Mouse (Mus musculus) megakaryocyte, embryonic 14.5 days (primary cell): ENCODE measurements around the gene Smyd3. TPM values are rescaled to one million over a fixed set of nuclear protein-coding genes. Genes with fewer than 3 reads are reported as not detected.

Experiments
- H3K27me3 ChIP-seq: replicated peaks from 2 replicates; pipeline ENCODE3; 2012; ENCODE audit warnings: inconsistent platforms
- H3K36me3 ChIP-seq: replicated peaks from 2 replicates; pipeline ENCODE3; 2012; ENCODE audit warnings: low read length, inconsistent platforms, mixed read lengths
- H3K4me1 ChIP-seq: 2 replicates; pipeline ENCODE4 v1.6.1; 2012; ENCODE audit warnings: inconsistent platforms
- H3K4me3 ChIP-seq: replicated peaks from 2 replicates; pipeline ENCODE3; 2012; ENCODE audit warnings: moderate library complexity, mild to moderate bottlenecking, inconsistent platforms
- H3K9me3 ChIP-seq: 2 replicates; pipeline ENCODE4 v1.6.1; 2012; ENCODE audit warnings: inconsistent platforms
- FLI1 ChIP-seq: IDR thresholded peaks from 2 replicates; pipeline ENCODE4 v1.6.1; 2012; ENCODE audit warnings: low read length, inconsistent platforms, mixed read lengths
- GATA1 ChIP-seq: IDR thresholded peaks from 3 replicates; pipeline ENCODE4 v1.6.1; 2012; ENCODE audit warnings: mixed read lengths, low read length, inconsistent platforms, borderline replicate concordance
- polyA plus RNA-seq: library from polyadenylated mRNA; stranded (reverse); fragments of >175 nt; gene quantifications from 2 replicates; pipeline ENCODE4 v1.2.3, GENCODE M21; 2012; ENCODE audit warnings: low replicate concordance; ENCODE audit not compliant: insufficient read depth

Smyd3 gene
- polyA plus RNA-seq, 1 experiment = 2.4 TPM

- peaks cover 16% of the 10 kb centered on the region for H3K36me3 ChIP-seq
- H3K27me3 ChIP-seq = no peaks in the 10 kb centered on the region
- H3K4me1 ChIP-seq = no peaks in the 10 kb centered on the region
- TF ChIP-seq GATA1 = no peak
- TF ChIP-seq FLI1 = no peak
- H3K9me3 ChIP-seq = no peaks in the 10 kb centered on the region
- H3K4me3 ChIP-seq = no peak overlapping the region
Observed at GRCm38 (mm10) chr1:179400835-179401234, 117.0 kb downstream of the Smyd3 start.

GRCm38 (mm10) chr1:179398639-179399038 lies 119.2 kb downstream of the Smyd3 start:
- no peaks in the 10 kb centered on the region for H3K27me3 ChIP-seq
- H3K4me1 ChIP-seq = no peaks in the 10 kb centered on the region
- H3K36me3 ChIP-seq = peaks cover 24% of the 10 kb centered on the region
- no peaks in the 10 kb centered on the region for H3K9me3 ChIP-seq
- no peak overlapping the region for H3K4me3 ChIP-seq
- TF ChIP-seq GATA1 (no peak), FLI1 (no peak)

DNA sequence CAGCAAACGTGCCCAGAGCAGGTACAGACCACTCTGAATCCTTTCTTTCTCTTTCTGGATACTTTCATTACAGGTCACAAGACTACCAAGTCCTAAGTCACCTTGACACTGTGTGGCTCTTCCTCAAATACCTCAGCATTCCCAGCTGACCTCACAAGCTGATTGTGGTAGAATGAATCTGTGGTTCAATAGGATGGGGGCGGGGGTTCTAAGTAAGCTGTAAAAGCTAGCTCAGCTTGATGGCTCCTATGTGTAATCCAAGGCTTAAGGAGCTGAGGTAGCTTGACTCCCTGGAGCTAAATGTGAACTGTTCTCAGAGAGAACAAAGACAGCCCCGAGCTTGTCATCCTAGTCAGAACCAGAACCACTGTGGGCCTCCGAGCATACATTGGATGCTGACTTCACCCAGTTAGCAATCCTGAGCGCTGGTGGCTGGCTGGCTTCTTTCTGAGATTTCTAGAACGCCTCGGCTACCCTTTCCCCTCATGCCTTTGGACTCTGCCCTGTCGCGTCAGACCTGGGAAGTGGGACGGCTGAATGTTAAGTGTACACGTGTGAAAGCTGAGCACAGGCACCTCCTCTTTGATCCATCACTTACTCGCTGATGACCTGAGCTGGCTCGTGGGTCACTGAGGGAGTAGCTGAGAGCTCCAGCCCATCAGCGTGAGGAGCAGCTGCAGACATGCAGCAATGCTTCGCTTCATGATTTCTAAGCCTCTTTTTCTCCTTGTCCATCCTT lies 131.4 kb downstream of the Smyd3 start:
- no peak overlapping the region for H3K4me3 ChIP-seq
- H3K9me3 ChIP-seq = no peaks in the 10 kb centered on the region
- H3K4me1 ChIP-seq = no peaks in the 10 kb centered on the region
- no peaks in the 10 kb centered on the region for H3K27me3 ChIP-seq
- TF ChIP-seq GATA1 = no peak
- no peak for TF ChIP-seq FLI1
- H3K36me3 ChIP-seq = no peaks in the 10 kb centered on the region

DNA sequence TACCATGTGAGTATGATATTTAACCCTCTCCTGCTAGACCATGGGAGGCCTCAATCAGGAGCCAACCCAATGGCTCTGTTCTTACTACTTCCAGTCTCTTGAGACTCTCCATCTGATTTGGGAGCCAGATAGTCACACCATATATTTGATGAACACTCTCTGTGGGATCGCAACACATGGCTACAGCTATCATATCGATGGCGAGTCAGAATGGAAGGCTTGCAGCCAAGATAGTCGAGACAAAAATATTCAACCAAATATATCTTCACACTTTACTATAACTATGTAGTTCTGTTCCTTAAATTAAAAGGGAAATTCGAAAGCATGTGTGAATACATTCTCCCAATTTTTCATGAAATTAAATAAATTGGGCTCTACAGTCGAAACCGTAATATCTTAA lies 132.2 kb downstream of the Smyd3 start:
- H3K4me3 ChIP-seq = no peak overlapping the region
- H3K4me1 ChIP-seq = no peaks in the 10 kb centered on the region
- no peaks in the 10 kb centered on the region for H3K36me3 ChIP-seq
- H3K9me3 ChIP-seq = no peaks in the 10 kb centered on the region
- no peaks in the 10 kb centered on the region for H3K27me3 ChIP-seq
- TF ChIP-seq FLI1 = no peak
- TF ChIP-seq GATA1 = no peak

DNA sequence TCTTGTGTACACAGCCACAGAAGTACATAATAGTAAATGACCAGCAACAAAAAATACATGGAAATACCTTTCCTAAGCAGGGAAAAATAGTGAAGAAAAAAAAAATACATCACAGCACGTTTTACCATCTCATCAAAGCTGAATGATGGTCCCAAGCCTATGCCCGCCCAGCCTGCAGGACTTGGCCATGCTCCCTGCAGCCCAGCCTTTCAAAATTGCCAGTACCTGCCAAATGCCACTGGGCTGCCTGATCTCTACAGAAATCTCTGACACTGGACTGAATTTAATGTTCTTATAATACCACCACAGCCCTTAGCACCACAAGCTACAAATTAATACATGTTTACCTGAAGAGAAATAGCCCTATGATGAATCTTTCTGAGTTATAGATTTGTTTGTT lies 133.5 kb downstream of the Smyd3 start:
- Histone ChIP-seq H3K9me3 (no peaks in the 10 kb centered on the region), H3K4me1 (no peaks in the 10 kb centered on the region)
- no peak for TF ChIP-seq GATA1
- no peak for TF ChIP-seq FLI1

GRCm38 (mm10) chr1:179378102-179378501 lies 139.7 kb downstream of the Smyd3 start:
- H3K4me3 ChIP-seq = no peak overlapping the region
- no peaks in the 10 kb centered on the region for H3K27me3 ChIP-seq
- H3K4me1 ChIP-seq = no peaks in the 10 kb centered on the region
- TF ChIP-seq GATA1 (no peak), FLI1 (no peak)
- peaks cover 6% of the 10 kb centered on the region; the same call in 1 of the 2 replicates for H3K9me3 ChIP-seq
- peaks cover 2% of the 10 kb centered on the region for H3K36me3 ChIP-seq

More for the DNA sequence above, 133.5 kb downstream of the Smyd3 start:
- Histone ChIP-seq H3K4me3 (no peak overlapping the region), H3K36me3 (no peaks in the 10 kb centered on the region), H3K27me3 (no peaks in the 10 kb centered on the region)

DNA sequence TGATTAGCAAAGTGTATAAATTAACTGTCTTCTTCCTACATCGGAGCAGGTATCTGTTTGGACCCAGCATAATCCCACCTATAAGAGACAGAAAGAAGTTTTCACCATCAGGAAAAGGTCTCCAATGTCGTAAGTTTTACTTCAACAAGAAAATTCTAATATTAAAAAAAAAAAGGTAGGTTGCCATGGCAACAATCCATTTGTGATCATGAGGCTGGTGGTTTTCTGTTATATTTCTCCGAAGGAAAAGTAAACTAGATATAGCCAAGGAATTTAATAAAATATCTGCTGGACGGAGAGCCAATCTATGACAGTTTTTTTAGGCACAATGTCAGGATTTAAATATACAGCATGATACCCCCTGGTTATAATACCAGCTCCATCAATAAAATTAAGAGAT lies 142.9 kb downstream of the Smyd3 start:
- H3K27me3 ChIP-seq = no peaks in the 10 kb centered on the region
- no peak for TF ChIP-seq GATA1
- TF ChIP-seq FLI1 = no peak
- H3K36me3 ChIP-seq = peaks cover 7% of the 10 kb centered on the region
- no peaks in the 10 kb centered on the region for H3K4me1 ChIP-seq
- peaks cover 26% of the 10 kb centered on the region for H3K9me3 ChIP-seq
- no peak overlapping the region for H3K4me3 ChIP-seq

- Histone ChIP-seq H3K27me3 (no peaks in the 10 kb centered on the region), H3K36me3 (peaks cover 12% of the 10 kb centered on the region), H3K4me3 (no peak overlapping the region), H3K4me1 (no peaks in the 10 kb centered on the region), H3K9me3 (peaks cover 34% of the 10 kb centered on the region)
- TF ChIP-seq GATA1 (no peak), FLI1 (no peak)
Observed at GRCm38 (mm10) chr1:179373911-179374310, 143.9 kb downstream of the Smyd3 start.

- no peaks in the 10 kb centered on the region for H3K27me3 ChIP-seq
- no peak for TF ChIP-seq GATA1
- no peak for TF ChIP-seq FLI1
- H3K36me3 ChIP-seq = peaks cover 16% of the 10 kb centered on the region
- no peak overlapping the region for H3K4me3 ChIP-seq
- H3K9me3 ChIP-seq = peaks cover 56% of the 10 kb centered on the region
- H3K4me1 ChIP-seq = no peaks in the 10 kb centered on the region
Observed at GRCm38 (mm10) chr1:179371191-179371590, 146.7 kb downstream of the Smyd3 start.

GRCm38 (mm10) chr1:179368426-179369010 lies 149.3 kb downstream of the Smyd3 start:
- Histone ChIP-seq H3K4me3 (no peak overlapping the region), H3K27me3 (no peaks in the 10 kb centered on the region), H3K4me1 (no peaks in the 10 kb centered on the region), H3K9me3 (peaks cover 53% of the 10 kb centered on the region), H3K36me3 (peaks cover 16% of the 10 kb centered on the region)
- TF ChIP-seq FLI1 (no peak), GATA1 (no peak)
